Mouse (Mus musculus) heart, embryonic 15.5 days (tissue): ENCODE results near the gene Mb. TPM values are rescaled to one million over a fixed set of nuclear protein-coding genes. Genes with fewer than 3 reads are reported as not detected.

Experiments used
- ATAC-seq: fragments of 200-750 bp; cut with Nextera tagmentation; replicated peaks from 2 replicates; pipeline ENCODE4 v1.8.0; 2017; ENCODE audit warnings: low read depth, moderate TSS enrichment; ENCODE audit not compliant: insufficient number of reproducible peaks, insufficient read depth, low FRiP score
- H3K27ac ChIP-seq: fragments of 300-500 bp; sonication (generic); 2 replicates; pipeline ENCODE4 v1.5.1; 2015; ENCODE audit warnings: mild to moderate bottlenecking, inconsistent platforms
- H3K27me3 ChIP-seq: fragments of 300-500 bp; sonication (generic); 2 replicates; pipeline ENCODE4 v1.6.1; 2015; ENCODE audit warnings: inconsistent platforms
- H3K36me3 ChIP-seq: fragments of 300-500 bp; sonication (generic); 2 replicates; pipeline ENCODE4 v1.6.1; 2015; ENCODE audit warnings: mild to moderate bottlenecking, inconsistent platforms
- H3K4me1 ChIP-seq: fragments of 300-500 bp; sonication (generic); replicated peaks from 2 replicates; pipeline ENCODE4 v1.6.1; 2015; ENCODE audit warnings: inconsistent platforms
- H3K4me2 ChIP-seq: fragments of 300-500 bp; sonication (generic); 2 replicates; pipeline ENCODE4 v1.6.1; 2015; ENCODE audit warnings: inconsistent platforms, mild to moderate bottlenecking, moderate library complexity
- H3K4me3 ChIP-seq: fragments of 300-500 bp; sonication (generic); 2 replicates; pipeline ENCODE4 v1.5.1; 2015; ENCODE audit warnings: mild to moderate bottlenecking, inconsistent platforms
- H3K9ac ChIP-seq: fragments of 300-500 bp; sonication (generic); 2 replicates; pipeline ENCODE4 v1.6.1; 2015; ENCODE audit warnings: mild to moderate bottlenecking, inconsistent platforms
- H3K9me3 ChIP-seq: fragments of 300-500 bp; sonication (generic); replicated peaks from 2 replicates; pipeline ENCODE4 v1.6.1; 2016; ENCODE audit warnings: inconsistent platforms
- WGBS: fragments of 180-500 bp; shearing (Covaris S2); methylation state at CpG from one replicate; pipeline ENCODE4 v1.1.7; 2015; ENCODE audit warnings: mixed read lengths; 5-methylcytosine and 5-hydroxymethylcytosine counted together
- polyA plus RNA-seq: library from polyadenylated mRNA; unstranded; fragments of >200 nt; fragmentation: Nextera tagmentation; extraction: Ambion mirVana; gene quantifications from 2 replicates; pipeline ENCODE4 v1.2.1, GENCODE M21; 2015

Mb gene
- polyA plus RNA-seq, 1 experiment from 2014 or later, result 844 TPM

DNA sequence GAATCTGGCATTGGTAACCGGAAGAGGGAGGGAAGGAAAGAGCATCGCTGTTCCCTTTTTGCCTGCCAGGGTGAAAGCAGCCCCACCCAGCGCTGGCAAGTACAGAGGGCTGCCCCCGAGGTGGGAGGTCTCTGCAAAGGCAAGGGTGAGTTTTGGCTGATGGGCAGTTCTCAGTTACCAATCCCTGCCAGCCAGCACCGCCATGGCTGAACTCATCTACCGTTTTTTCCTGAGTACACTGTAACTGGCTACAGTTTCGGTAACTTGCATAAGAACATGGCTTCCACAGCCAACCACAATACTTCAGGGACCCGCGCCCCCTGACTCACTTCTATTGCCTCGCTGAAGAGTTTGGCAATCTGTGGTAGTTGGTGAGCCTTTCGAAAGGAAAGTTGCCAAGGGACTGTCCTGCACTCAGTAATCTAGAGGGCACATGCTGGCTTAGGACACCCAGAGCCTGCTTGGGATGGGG lies 29.5 kb upstream of the Mb start:
- Histone ChIP-seq H3K36me3 (peaks cover 58% of the 10 kb centered on the region), H3K27ac (no peak overlapping the region), H3K4me2 (no peak overlapping the region), H3K9ac (no peak overlapping the region), H3K9me3 (no peaks in the 10 kb centered on the region), H3K4me3 (no peak overlapping the region), H3K4me1 (peaks cover 15% of the 10 kb centered on the region), H3K27me3 (no peaks in the 10 kb centered on the region)
- WGBS, result 81% methylated on average over 11 of the region's 11 CpGs
- ATAC-seq, result no peak

DNA sequence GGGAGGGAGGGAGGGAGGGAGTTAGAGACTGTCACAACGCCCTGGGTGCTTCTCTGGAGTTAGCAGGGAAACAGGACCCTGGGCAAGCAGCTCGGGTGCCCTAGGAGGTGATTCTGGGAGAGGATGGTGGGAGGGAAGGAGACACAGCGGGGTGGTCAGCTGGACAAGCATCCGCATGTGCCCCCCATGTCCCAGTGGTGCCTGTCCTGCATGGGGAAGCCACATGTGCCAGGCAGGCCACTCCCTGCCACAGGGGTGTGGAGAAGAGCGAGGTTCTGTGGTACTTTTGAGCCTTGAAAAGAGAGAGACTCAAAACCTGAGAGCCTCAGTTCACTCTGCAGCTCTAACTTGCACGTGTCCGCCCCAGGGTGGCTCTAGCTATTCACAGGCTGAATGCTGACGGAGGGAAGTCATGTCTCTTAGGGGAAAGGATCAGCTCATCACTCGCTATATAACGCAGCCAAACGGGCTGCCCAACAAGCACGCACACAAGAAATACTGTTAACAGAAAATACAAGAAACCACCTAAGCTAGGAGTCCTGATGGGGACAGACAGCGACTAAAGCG lies 28.9 kb upstream of the Mb start:
- H3K4me3 ChIP-seq, result no peak overlapping the region
- no peaks in the 10 kb centered on the region for H3K27me3 ChIP-seq
- no peaks in the 10 kb centered on the region for H3K9me3 ChIP-seq
- ATAC-seq, result no peak
- peaks cover 15% of the 10 kb centered on the region for H3K4me1 ChIP-seq
- H3K36me3 ChIP-seq, result peaks cover 52% of the 10 kb centered on the region
- H3K4me2 ChIP-seq, result no peak overlapping the region
- H3K27ac ChIP-seq, result no peak overlapping the region
- WGBS, result 86% methylated on average over 14 of the region's 14 CpGs
- no peak overlapping the region for H3K9ac ChIP-seq

DNA sequence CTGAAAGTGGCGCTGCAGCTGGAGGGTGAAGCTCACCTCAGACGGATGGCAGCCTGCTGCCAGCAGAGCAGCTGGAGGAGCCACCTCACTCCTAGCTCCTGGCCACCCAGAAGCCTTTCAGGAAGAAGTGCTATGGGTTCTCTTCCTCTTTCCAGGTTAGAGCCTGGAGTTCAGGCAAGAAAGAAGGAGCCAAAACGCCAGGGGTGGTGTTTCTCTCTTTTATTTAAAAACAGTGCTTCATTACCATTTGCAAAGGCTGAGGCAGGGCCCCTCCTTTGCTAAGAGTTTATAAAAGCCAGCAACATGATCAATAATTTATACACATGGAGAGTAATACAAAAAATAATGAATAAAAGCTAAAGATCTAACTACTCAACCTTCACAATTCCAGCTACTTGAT lies 28.3 kb upstream of the Mb start:
- WGBS, result 84% methylated on average over 3 of the region's 3 CpGs
- Histone ChIP-seq H3K4me3 (no peak overlapping the region), H3K9me3 (no peaks in the 10 kb centered on the region), H3K4me1 (peaks cover 15% of the 10 kb centered on the region), H3K36me3 (peaks cover 48% of the 10 kb centered on the region), H3K27me3 (no peaks in the 10 kb centered on the region), H3K4me2 (no peak overlapping the region), H3K27ac (no peak overlapping the region), H3K9ac (no peak overlapping the region)
- ATAC-seq, result no peak

DNA sequence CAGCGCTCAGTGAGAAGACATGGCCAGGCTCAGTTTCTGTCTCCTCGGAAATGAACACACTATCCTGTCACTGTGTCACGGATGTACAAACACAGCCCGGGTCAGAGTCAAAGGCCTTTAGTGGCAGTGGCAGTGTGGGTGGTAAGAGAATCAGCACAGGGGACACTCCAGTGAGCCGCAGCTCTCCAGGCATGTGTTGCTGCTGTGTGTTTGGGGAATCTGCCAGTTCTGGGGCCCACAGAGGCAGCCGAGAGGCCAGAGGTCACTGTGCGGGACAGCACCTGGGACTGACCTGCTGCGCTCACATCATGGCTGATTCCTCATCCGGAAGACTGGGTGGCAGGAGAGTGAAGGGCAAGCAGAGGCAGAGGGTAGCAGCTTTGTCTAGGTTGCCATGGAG lies 27.4 kb upstream of the Mb start:
- Histone ChIP-seq H3K36me3 (peaks cover 42% of the 10 kb centered on the region), H3K9ac (no peak overlapping the region), H3K27me3 (no peaks in the 10 kb centered on the region), H3K4me3 (no peak overlapping the region), H3K4me2 (no peak overlapping the region), H3K27ac (no peak overlapping the region), H3K9me3 (no peaks in the 10 kb centered on the region), H3K4me1 (peaks cover 15% of the 10 kb centered on the region)
- no peak for ATAC-seq
- 86% methylated on average over 9 of the region's 9 CpGs for WGBS

DNA sequence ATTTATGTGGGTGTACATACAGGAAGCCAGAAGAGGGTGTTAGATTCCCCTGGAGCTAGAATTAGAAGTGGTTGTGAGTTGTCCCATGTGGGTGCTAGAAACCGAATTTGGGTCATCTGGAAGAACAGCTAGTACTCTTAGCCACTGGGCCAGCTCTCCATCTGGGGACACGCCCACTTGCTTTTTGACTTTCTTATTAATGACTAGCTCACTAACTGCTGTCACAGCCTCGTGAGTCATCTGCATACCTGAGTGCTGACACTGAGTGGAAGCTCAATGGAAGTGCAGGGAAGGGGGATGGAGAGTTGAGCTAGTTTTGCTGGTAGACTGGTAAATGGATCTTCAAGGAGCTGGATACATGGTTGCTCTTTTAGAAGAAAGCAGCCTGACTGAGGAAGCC lies 26.1 kb upstream of the Mb start:
- Histone ChIP-seq H3K36me3 (peaks cover 34% of the 10 kb centered on the region), H3K27ac (no peak overlapping the region), H3K27me3 (no peaks in the 10 kb centered on the region), H3K4me2 (no peak overlapping the region), H3K9me3 (no peaks in the 10 kb centered on the region), H3K4me1 (peaks cover 16% of the 10 kb centered on the region), H3K9ac (no peak overlapping the region), H3K4me3 (no peak overlapping the region)
- ATAC-seq, result no peak
- 79% methylated on average over 3 of the region's 3 CpGs for WGBS

DNA sequence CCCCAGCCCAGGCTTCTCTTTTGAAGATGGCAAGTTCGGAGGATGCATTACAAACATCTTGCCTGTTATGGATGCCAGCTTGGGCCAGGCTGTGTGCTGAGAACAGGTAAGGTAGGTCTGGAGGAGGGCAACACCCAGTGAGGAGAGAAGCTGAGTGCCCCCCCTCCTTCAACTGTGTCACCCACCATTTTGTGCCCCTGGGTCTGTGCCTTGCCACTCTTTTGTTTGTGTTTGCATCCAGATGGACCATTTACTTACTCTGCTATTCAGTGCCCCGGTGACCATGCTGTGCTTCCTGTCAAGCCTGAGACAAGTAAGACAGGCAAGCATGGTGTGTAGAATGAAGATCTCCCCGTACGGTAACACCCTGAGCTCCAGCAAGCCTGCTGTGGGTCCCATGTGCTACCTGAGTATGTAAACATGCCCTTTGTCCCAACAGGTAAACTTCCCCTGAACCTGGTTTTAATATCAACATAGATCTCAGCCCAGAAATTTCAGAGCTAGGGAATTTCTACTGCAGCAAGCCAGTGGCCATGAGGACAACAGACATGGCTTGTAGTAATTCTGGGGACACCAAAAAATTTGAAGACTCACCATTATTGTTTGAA lies 22.2 kb upstream of the Mb start:
- Histone ChIP-seq H3K36me3 (peaks cover 15% of the 10 kb centered on the region), H3K27me3 (no peaks in the 10 kb centered on the region), H3K4me3 (no peak overlapping the region), H3K4me1 (peaks cover 20% of the 10 kb centered on the region), H3K4me2 (no peak overlapping the region), H3K9ac (no peak overlapping the region), H3K27ac (no peak overlapping the region), H3K9me3 (no peaks in the 10 kb centered on the region)
- 72% methylated on average over 4 of the region's 4 CpGs for WGBS
- ATAC-seq, result no peak

DNA sequence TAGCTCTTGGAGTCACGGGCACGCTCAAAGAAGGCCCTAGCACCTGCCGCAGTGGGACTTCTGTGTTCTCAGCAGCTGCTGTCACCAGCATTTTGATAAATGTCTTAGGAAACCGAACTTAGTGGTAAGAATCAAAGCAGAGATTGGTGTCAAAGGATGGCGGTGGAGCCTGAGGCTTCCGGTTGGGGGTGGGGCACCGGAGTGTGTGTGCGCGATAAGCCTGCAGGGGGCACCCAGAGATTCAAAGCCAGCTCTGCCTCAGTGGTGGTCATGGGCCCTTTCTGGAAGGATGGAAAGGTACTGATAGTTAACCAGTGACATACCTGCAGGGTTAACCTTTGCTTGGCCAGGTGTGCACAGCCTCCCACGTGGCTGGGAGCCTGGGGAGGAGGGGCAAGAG lies 21.0 kb upstream of the Mb start:
- H3K27ac ChIP-seq, result no peak overlapping the region
- peaks cover 3% of the 10 kb centered on the region; the same call in 1 of the 2 replicates for H3K36me3 ChIP-seq
- H3K9ac ChIP-seq, result no peak overlapping the region
- no peaks in the 10 kb centered on the region for H3K27me3 ChIP-seq
- no peak overlapping the region for H3K4me3 ChIP-seq
- H3K4me1 ChIP-seq, result peaks cover 20% of the 10 kb centered on the region
- H3K4me2 ChIP-seq, result 0 out of 2 replicates have a peak overlapping the region, but pooled peaks have one; percentile 5
- 0 out of 2 replicates have a peak, but pooled peaks have one; percentile 16 for ATAC-seq
- H3K9me3 ChIP-seq, result no peaks in the 10 kb centered on the region
- 16% methylated on average over 10 of the region's 10 CpGs for WGBS

DNA sequence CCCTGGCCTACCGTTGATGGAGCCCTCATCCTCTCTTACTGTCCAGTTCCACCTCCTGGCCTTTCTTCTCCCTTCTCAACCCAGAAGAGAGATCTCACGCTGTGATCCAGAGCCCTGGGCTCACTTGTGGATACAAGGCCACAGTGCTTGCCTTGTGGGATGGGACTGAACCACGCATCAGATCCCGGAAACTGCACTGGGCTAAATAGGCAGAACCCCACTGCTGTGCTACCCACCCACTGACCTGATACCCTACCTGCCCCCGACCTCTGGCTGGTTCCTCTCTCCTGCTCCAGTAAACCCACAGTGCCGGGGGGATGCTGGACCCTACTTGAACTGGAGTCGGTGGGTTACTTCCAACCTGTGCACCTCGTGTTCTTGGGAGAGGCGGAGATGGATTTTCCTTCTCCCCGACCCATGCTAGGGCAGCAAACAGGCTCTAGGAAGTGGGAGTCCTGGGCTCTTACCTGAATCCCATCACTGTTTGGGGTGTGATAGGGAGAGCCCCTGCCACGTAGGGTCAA lies 20.3 kb upstream of the Mb start:
- no peak overlapping the region for H3K27ac ChIP-seq
- H3K4me2 ChIP-seq, result no peak overlapping the region
- H3K36me3 ChIP-seq, result no peaks in the 10 kb centered on the region
- no peak overlapping the region for H3K9ac ChIP-seq
- H3K9me3 ChIP-seq, result no peaks in the 10 kb centered on the region
- no peaks in the 10 kb centered on the region for H3K27me3 ChIP-seq
- peaks cover 25% of the 10 kb centered on the region for H3K4me1 ChIP-seq
- WGBS, result 87% methylated on average over 11 of the region's 11 CpGs
- H3K4me3 ChIP-seq, result no peak overlapping the region
- ATAC-seq, result no peak

DNA sequence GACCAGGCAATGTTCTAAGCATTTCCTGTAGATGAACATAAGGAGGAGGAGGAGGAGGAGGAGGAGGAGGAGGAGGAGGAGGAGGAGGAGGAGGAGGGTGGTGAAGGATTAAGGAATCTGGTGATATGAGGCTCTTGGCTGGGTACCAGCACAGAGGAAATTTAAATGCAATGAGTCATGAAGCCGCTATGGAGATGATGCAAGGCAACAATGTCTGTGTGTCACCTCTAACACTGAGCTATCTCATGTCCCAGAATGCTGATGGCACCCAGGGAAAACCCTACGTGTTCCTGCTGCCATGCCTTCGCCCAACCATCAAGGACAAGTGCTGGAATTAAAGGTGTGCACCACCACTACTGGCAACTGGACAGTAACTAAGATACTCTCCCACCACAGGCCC lies 18.5 kb upstream of the Mb start:
- H3K4me2 ChIP-seq, result no peak overlapping the region
- no peak overlapping the region for H3K9ac ChIP-seq
- H3K27ac ChIP-seq, result peak overlapping the region; percentile 79
- H3K4me3 ChIP-seq, result no peak overlapping the region
- H3K9me3 ChIP-seq, result no peaks in the 10 kb centered on the region
- peaks cover 25% of the 10 kb centered on the region for H3K4me1 ChIP-seq
- ATAC-seq, result peak; percentile 51; the same call in 1 of the 2 replicates
- H3K27me3 ChIP-seq, result no peaks in the 10 kb centered on the region
- 41% methylated on average over 3 of the region's 3 CpGs for WGBS
- no peaks in the 10 kb centered on the region for H3K36me3 ChIP-seq

DNA sequence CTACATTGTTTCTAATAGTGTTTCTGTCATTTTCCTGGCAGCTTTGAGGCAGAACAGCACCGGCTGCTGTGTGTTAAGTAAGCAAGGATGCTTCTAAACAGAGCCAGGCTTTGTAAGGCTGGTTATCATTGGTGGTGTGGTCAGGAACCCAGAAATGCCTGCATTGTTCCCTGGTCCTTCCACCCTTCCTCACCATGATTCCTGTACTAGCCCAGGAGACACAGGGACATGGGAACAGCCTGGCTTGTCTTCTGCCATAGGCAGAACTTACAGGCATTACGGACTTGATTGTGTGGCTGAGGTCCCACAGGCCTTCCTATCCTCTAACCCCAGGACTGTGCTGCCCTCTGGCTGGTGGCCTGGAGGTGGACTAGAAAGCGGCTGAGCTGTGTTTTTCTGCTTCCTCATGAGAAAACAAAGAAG lies 18.0 kb upstream of the Mb start:
- peaks cover 25% of the 10 kb centered on the region for H3K4me1 ChIP-seq
- H3K4me2 ChIP-seq, result no peak overlapping the region
- H3K9me3 ChIP-seq, result no peaks in the 10 kb centered on the region
- no peaks in the 10 kb centered on the region for H3K27me3 ChIP-seq
- H3K36me3 ChIP-seq, result no peaks in the 10 kb centered on the region
- no peak overlapping the region; the same call in 1 of the 2 replicates for H3K9ac ChIP-seq
- H3K4me3 ChIP-seq, result no peak overlapping the region
- 44% methylated on average over 3 of the region's 3 CpGs for WGBS
- peak overlapping the region; percentile 79 for H3K27ac ChIP-seq
- peak; percentile 45 for ATAC-seq

DNA sequence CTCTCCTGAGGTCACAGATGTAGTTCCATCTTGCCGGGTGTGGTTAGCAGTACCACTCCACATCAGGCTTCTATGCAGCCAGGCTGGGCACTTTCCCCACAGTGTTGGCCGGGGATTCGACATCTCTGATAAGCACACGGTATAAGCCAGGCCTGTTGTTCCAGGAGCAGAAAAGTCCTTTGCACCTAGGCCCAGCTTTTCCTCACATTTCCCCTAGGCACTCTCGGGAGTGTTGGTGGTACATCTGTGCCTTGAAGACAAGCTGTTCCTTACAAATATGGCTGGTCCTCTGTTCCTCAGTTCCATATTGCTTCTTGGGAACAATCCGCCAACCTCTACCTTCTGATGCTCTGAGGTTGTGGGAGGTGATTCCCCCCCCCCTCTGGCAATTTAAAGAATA lies 15.8 kb upstream of the Mb start:
- no peak overlapping the region for H3K4me3 ChIP-seq
- H3K27ac ChIP-seq, result no peak overlapping the region
- H3K4me1 ChIP-seq, result peaks cover 22% of the 10 kb centered on the region
- no peak overlapping the region for H3K9ac ChIP-seq
- no peaks in the 10 kb centered on the region for H3K9me3 ChIP-seq
- ATAC-seq, result no peak
- H3K36me3 ChIP-seq, result no peaks in the 10 kb centered on the region
- no peaks in the 10 kb centered on the region for H3K27me3 ChIP-seq
- WGBS, result 36% methylated on average over 6 of the region's 6 CpGs
- H3K4me2 ChIP-seq, result no peak overlapping the region
